ENCODE assay signal across 18 mouse cellular contexts in genomic region chr16:65018134-65018533, GRCm38 (mm10).
DNase-seq lines count a peak whose midpoint lies in the region; ATAC-seq and TF ChIP-seq lines count a peak whose summit lies in the region.
"Had no signal": no experiment of that assay in that cellular context is flagged by ENCODE, and none has a peak within 500 bp of the region (broad histone marks: within the 10 kb centered on the region; RNA-seq: fewer than 3 reads in every experiment).

No protein-coding gene starts in this region.

- H3K36me3 ChIP-seq in forebrain, embryonic 16.5 days (ENCODE audit: control insufficient read depth, insufficient read depth) = no peaks in the 10 kb centered on the region
- no peaks in the 10 kb centered on the region for H3K36me3 ChIP-seq in forebrain, embryonic 10.5 days (replicated peaks)
- H3K36me3 ChIP-seq in embryonic facial prominence, embryonic 10.5 days (replicated peaks) = no peaks in the 10 kb centered on the region
- H3K36me3 ChIP-seq: heart, embryonic 12.5 days; hindbrain, embryonic 10.5 days had no signal

- no peak for DNase-seq in forebrain, embryonic 10.5 days (ENCODE audit: extremely low spot score, low spot score)
- DNase-seq in adipocyte (ENCODE audit: low spot score) = peak; percentile 49
- peak; percentile 23 for DNase-seq in brain, embryonic 14.5 days (ENCODE audit: low read depth)
- DNase-seq in embryonic facial prominence, embryonic 10.5 days (ENCODE audit: low spot score) = peak; percentile 12
- DNase-seq in gastrocnemius, adult 18-20 months (ENCODE audit: low spot score) = no peak
- DNase-seq: adrenal gland, adult 8-10 months; adrenal gland, postnatal 36 days; cerebellum, adult 11 months; cerebellum, adult 8-10 months; cerebellum, postnatal 25 days; gastrocnemius, postnatal 14 days; kidney, adult 9 months had no signal

- H3K4me1 ChIP-seq in forebrain, embryonic 16.5 days (replicated peaks; ENCODE audit: control insufficient read depth, insufficient read depth, low read length) = no peaks in the 10 kb centered on the region
- H3K4me1 ChIP-seq in forebrain, embryonic 10.5 days = no peaks in the 10 kb centered on the region
- H3K4me1 ChIP-seq in embryonic facial prominence, embryonic 10.5 days = no peaks in the 10 kb centered on the region; the same call in 1 of the 2 replicates
- H3K4me1 ChIP-seq: heart, embryonic 12.5 days; hindbrain, embryonic 10.5 days had no signal

- H3K9ac ChIP-seq in forebrain, embryonic 16.5 days (replicated peaks; ENCODE audit: low read depth, low read length) = no peak overlapping the region
- H3K9ac ChIP-seq: heart, embryonic 12.5 days had no signal

- peak overlapping the region; percentile 37; the same call in 1 of the 2 replicates for H3K27ac ChIP-seq in forebrain, embryonic 16.5 days (ENCODE audit: low read length)
- no peak overlapping the region for H3K27ac ChIP-seq in forebrain, embryonic 10.5 days
- no peak overlapping the region for H3K27ac ChIP-seq in embryonic facial prominence, embryonic 10.5 days (replicated peaks)
- H3K27ac ChIP-seq: hindbrain, embryonic 10.5 days had no signal

- no peaks in the 10 kb centered on the region for H3K9me3 ChIP-seq in forebrain, embryonic 16.5 days (ENCODE audit: control insufficient read depth, low read length)
- no peaks in the 10 kb centered on the region for H3K9me3 ChIP-seq in forebrain, embryonic 10.5 days
- no peaks in the 10 kb centered on the region for H3K9me3 ChIP-seq in embryonic facial prominence, embryonic 10.5 days
- H3K9me3 ChIP-seq: hindbrain, embryonic 10.5 days had no signal

- WGBS in forebrain, embryonic 16.5 days = 70% methylated on average over 7 of the region's 7 CpGs
- 78% methylated on average over 7 of the region's 7 CpGs for WGBS in forebrain, embryonic 10.5 days
- 42% methylated on average over 7 of the region's 7 CpGs for WGBS in embryonic facial prominence, embryonic 10.5 days

- ATAC-seq in forebrain, embryonic 16.5 days = no peak
- ATAC-seq: hindbrain, embryonic 16.5 days; inflammation-experienced regulatory T-cells, adult 6 months; intestine, postnatal 0 days had no signal

- no peak overlapping the region for H3K4me3 ChIP-seq in forebrain, embryonic 16.5 days (replicated peaks; ENCODE audit: low read length)
- H3K4me3 ChIP-seq in forebrain, embryonic 10.5 days = no peak overlapping the region
- H3K4me3 ChIP-seq in embryonic facial prominence, embryonic 10.5 days = no peak overlapping the region
- H3K4me3 ChIP-seq: heart, embryonic 12.5 days; hindbrain, embryonic 10.5 days had no signal

- no peaks in the 10 kb centered on the region for H3K27me3 ChIP-seq in forebrain, embryonic 16.5 days (replicated peaks; ENCODE audit: control insufficient read depth, insufficient read depth, low read length)
- H3K27me3 ChIP-seq in forebrain, embryonic 10.5 days (ENCODE audit: poor library complexity, severe bottlenecking) = no peaks in the 10 kb centered on the region
- no peaks in the 10 kb centered on the region for H3K27me3 ChIP-seq in embryonic facial prominence, embryonic 10.5 days (replicated peaks; ENCODE audit: low read depth, poor library complexity, severe bottlenecking)
- H3K27me3 ChIP-seq: heart, embryonic 12.5 days had no signal

- no peak overlapping the region for H3K4me2 ChIP-seq in forebrain, embryonic 16.5 days (ENCODE audit: low read length)
- H3K4me2 ChIP-seq: heart, embryonic 12.5 days had no signal

- no peak for TF ChIP-seq POLR2A in brain, embryonic 14.5 days (IDR thresholded peaks at IDR 0.05; ENCODE audit: borderline replicate concordance, extremely low read depth, insufficient read depth, insufficient read length, poor library complexity, severe bottlenecking)

- TF ChIP-seq CTCF in brain, embryonic 14.5 days (IDR thresholded peaks at IDR 0.05; ENCODE audit: borderline replicate concordance, extremely low read depth, insufficient read depth, insufficient read length) = no peak

Comparison
In these comparisons a context has a peak if more than half of its experiments do, and no peak if none do; other contexts are left out.
1. DNase-seq: peak in adipocyte (single experiment), brain, embryonic 14.5 days (single experiment) and embryonic facial prominence, embryonic 10.5 days (single experiment); none in forebrain, embryonic 10.5 days (single experiment) and gastrocnemius, adult 18-20 months (single experiment).